Mouse (Mus musculus): ENCODE results near the gene C1qtnf2. TPM values are rescaled to one million over a fixed set of nuclear protein-coding genes. Genes with fewer than 3 reads are reported as not detected.

C1qtnf2 gene
- total and polyA plus RNA-seq, 3 experiments, result not detected

GRCm38 (mm10) chr11:43434024-43434407 is 40.1 kb upstream of the C1qtnf2 start:
- TF ChIP-seq ZKSCAN1 (IDR thresholded peaks at IDR 0.05; ENCODE audit: low read depth, low read length), result no peak
- no peak for TF ChIP-seq MYC (IDR thresholded peaks at IDR 0.05; ENCODE audit: low read depth, low read length)
- no peak for TF ChIP-seq MAFK (IDR thresholded peaks at IDR 0.05; ENCODE audit: borderline replicate concordance, low read depth, low read length)
- TF ChIP-seq MXI1 (IDR thresholded peaks at IDR 0.05; ENCODE audit: low read depth, low read length), result no peak
- no peak for TF ChIP-seq GATA1 (IDR thresholded peaks at IDR 0.05; ENCODE audit: low read depth, low read length)
- TF ChIP-seq CHD2 (IDR thresholded peaks at IDR 0.05; ENCODE audit: low read length), result no peak
- no peak for TF ChIP-seq ETS1 (IDR thresholded peaks at IDR 0.05; ENCODE audit: low read depth, low read length)
- no peak for TF ChIP-seq KAT2A (conservative IDR thresholded peaks at IDR 0.05; ENCODE audit: low read depth, low read length)
- no peak for TF ChIP-seq USF1 (IDR thresholded peaks at IDR 0.05; ENCODE audit: low read depth, low read length)
- TF ChIP-seq HCFC1 (IDR thresholded peaks at IDR 0.05; ENCODE audit: low read depth, low read length), result no peak
- TF ChIP-seq MAZ (IDR thresholded peaks at IDR 0.05; ENCODE audit: low read depth, low read length), result no peak
- no peak for TF ChIP-seq E2F4 (IDR thresholded peaks at IDR 0.05; ENCODE audit: borderline replicate concordance, low read depth, low read length)
- no peak for TF ChIP-seq EP300 (IDR thresholded peaks at IDR 0.05; ENCODE audit: low read depth in 1 of 2, low read length in 2 of 2)
- no peak for TF ChIP-seq GABPA (IDR thresholded peaks at IDR 0.05; ENCODE audit: low read depth, low read length)
- TF ChIP-seq RCOR1 (IDR thresholded peaks at IDR 0.05; ENCODE audit: low read depth, low read length), result no peak
- no peak for TF ChIP-seq CHD1 (IDR thresholded peaks at IDR 0.05; ENCODE audit: low read depth, low read length)
- TF ChIP-seq UBTF (IDR thresholded peaks at IDR 0.05; ENCODE audit: borderline replicate concordance, insufficient read depth, low read depth, low read length), result no peak
- H3K36me3 ChIP-seq (ENCODE audit: control insufficient read depth in 1 of 2, insufficient read depth in 2 of 2, low read length in 2 of 2), result peaks cover 4% of the 10 kb centered on the region in 2 experiments
- H3K4me1 ChIP-seq (ENCODE audit: control insufficient read depth in 1 of 2, insufficient read depth in 2 of 2, low read length in 2 of 2), result peaks cover 2 to 4% of the 10 kb centered on the region in 2 experiments; a peak in 2 of 4 replicates
- H3K9ac ChIP-seq (ENCODE audit: control insufficient read depth, low read depth, low read length, poor library complexity, severe bottlenecking), result peak overlapping the region; percentile 69
- no peak for DNase-seq (ENCODE audit: low read depth, low spot score)
- peak overlapping the region; percentile 8 for H3K27ac ChIP-seq (ENCODE audit: control insufficient read depth, low read depth, low read length)
- peaks cover 13% of the 10 kb centered on the region for H3K79me2 ChIP-seq (ENCODE audit: control insufficient read depth, insufficient read depth, low read length, poor library complexity)
- H3K9me3 ChIP-seq (replicated peaks; ENCODE audit: insufficient read depth, low read length), result no peaks in the 10 kb centered on the region
- H3K4me3 ChIP-seq (ENCODE audit: control insufficient read depth in 1 of 2, insufficient read depth in 1 of 2, low read depth in 2 of 2, low read length in 2 of 2), result peak overlapping the region; percentile 76 to 95
- no peaks in the 10 kb centered on the region for H3K27me3 ChIP-seq (ENCODE audit: control insufficient read depth in 1 of 2, insufficient read depth in 2 of 2, low read length in 2 of 2)

- Histone ChIP-seq H3K36me3 (ENCODE audit: control insufficient read depth in 1 of 2, insufficient read depth in 2 of 2, low read length in 2 of 2) (peaks cover 0 to 23% of the 10 kb centered on the region in 2 experiments; a peak in 2 of 4 replicates), H3K4me1 (ENCODE audit: control insufficient read depth in 1 of 2, insufficient read depth in 2 of 2, low read length in 2 of 2) (no peaks in the 10 kb centered on the region), H3K79me2 (ENCODE audit: control insufficient read depth, insufficient read depth, low read length, poor library complexity) (no peaks in the 10 kb centered on the region; the same call in 1 of the 2 replicates), H3K9me3 (replicated peaks; ENCODE audit: insufficient read depth, low read length) (no peaks in the 10 kb centered on the region), H3K4me3 (ENCODE audit: control insufficient read depth in 1 of 2, insufficient read depth in 1 of 2, low read depth in 2 of 2, low read length in 2 of 2) (no peak overlapping the region), H3K27me3 (ENCODE audit: control insufficient read depth in 1 of 2, insufficient read depth in 2 of 2, low read length in 2 of 2) (no peaks in the 10 kb centered on the region), H3K9ac (ENCODE audit: control insufficient read depth, low read depth, low read length, poor library complexity, severe bottlenecking) (no peak overlapping the region), H3K27ac (ENCODE audit: control insufficient read depth, low read depth, low read length) (no peak overlapping the region)
- no peak for DNase-seq (ENCODE audit: low read depth, low spot score)
- TF ChIP-seq MAZ (IDR thresholded peaks at IDR 0.05; ENCODE audit: low read depth, low read length) (no peak), MYB (IDR thresholded peaks at IDR 0.05; ENCODE audit: low read depth, low read length) (no peak), POLR2AphosphoS5 (IDR thresholded peaks at IDR 0.05; ENCODE audit: borderline replicate concordance, low read depth, low read length) (no peak), CHD1 (IDR thresholded peaks at IDR 0.05; ENCODE audit: low read depth, low read length) (no peak), ZC3H11A (IDR thresholded peaks at IDR 0.05; ENCODE audit: low read depth, low read length) (no peak), CHD2 (IDR thresholded peaks at IDR 0.05; ENCODE audit: low read length) (no peak)
Measured at GRCm38 (mm10) chr11:43441121-43441520, 33.0 kb upstream of the C1qtnf2 start.

All from MEL (cell line).